Comparison of ENCODE assay signal across 8 mouse cellular contexts in genomic region chr17:47813616-47814015, GRCm38 (mm10). TPM values are rescaled to one million over a fixed set of nuclear protein-coding genes. Genes with fewer than 3 reads are reported as not detected.
A peak's percentile ranks its signal among the peaks of the same experiment; 100 is the strongest.
DNase-seq lines count a peak whose midpoint lies in the region; ATAC-seq lines count a peak whose summit lies in the region.
"Had no signal": no experiment of that assay in that cellular context is flagged by ENCODE, and none has a peak within 500 bp of the region (broad histone marks: within the 10 kb centered on the region; RNA-seq: fewer than 3 reads in every experiment).

No protein-coding gene starts in this region.

- H3K4me3 ChIP-seq in kidney, embryonic 15.5 days (replicated peaks) = no peak overlapping the region
- no peak overlapping the region for H3K4me3 ChIP-seq in heart, embryonic 15.5 days
- no peak overlapping the region for H3K4me3 ChIP-seq in limb, embryonic 13.5 days

- ATAC-seq in kidney, embryonic 15.5 days (replicated peaks; ENCODE audit: low FRiP score) = no peak
- ATAC-seq in heart, embryonic 15.5 days (replicated peaks; ENCODE audit: insufficient number of reproducible peaks, insufficient read depth, low FRiP score, low read depth) = peak; percentile 80
- peak; percentile 37 for ATAC-seq in limb, embryonic 13.5 days (ENCODE audit: low FRiP score, low read depth)

- H3K27me3 ChIP-seq in kidney, embryonic 15.5 days = peaks cover 61% of the 10 kb centered on the region
- no peaks in the 10 kb centered on the region; the same call in 1 of the 2 replicates for H3K27me3 ChIP-seq in heart, embryonic 15.5 days
- H3K27me3 ChIP-seq in limb, embryonic 13.5 days = no peaks in the 10 kb centered on the region

- H3K4me2 ChIP-seq in kidney, embryonic 15.5 days = no peak overlapping the region
- no peak overlapping the region for H3K4me2 ChIP-seq in heart, embryonic 15.5 days
- H3K4me2 ChIP-seq in limb, embryonic 13.5 days (replicated peaks) = 0 out of 2 replicates have a peak overlapping the region, but pooled peaks have one; percentile 2
- H3K4me2 ChIP-seq: midbrain, embryonic 11.5 days had no signal

- no peak for DNase-seq in kidney, adult 18-20 months
- peak; percentile 55 for DNase-seq in thymus, postnatal 0 days (ENCODE audit: low spot score)
- DNase-seq in frontal cortex, postnatal 36 days (ENCODE audit: low spot score in 2 of 2) = no peak
- no peak for DNase-seq in yolk sac, embryonic 10.5 days (ENCODE audit: low spot score)

- H3K4me1 ChIP-seq in kidney, embryonic 15.5 days = peaks cover 56% of the 10 kb centered on the region
- peaks cover 25% of the 10 kb centered on the region for H3K4me1 ChIP-seq in heart, embryonic 15.5 days (replicated peaks)
- peaks cover 49% of the 10 kb centered on the region for H3K4me1 ChIP-seq in limb, embryonic 13.5 days

- 45% methylated on average over 5 of the region's 5 CpGs for WGBS in kidney, embryonic 15.5 days
- WGBS in heart, embryonic 15.5 days = 45% methylated on average over 5 of the region's 5 CpGs
- WGBS in limb, embryonic 13.5 days = 24% methylated on average over 5 of the region's 5 CpGs

- no peak overlapping the region for H3K9ac ChIP-seq in kidney, embryonic 15.5 days
- no peak overlapping the region for H3K9ac ChIP-seq in heart, embryonic 15.5 days
- H3K9ac ChIP-seq in limb, embryonic 13.5 days = no peak overlapping the region

- H3K9me3 ChIP-seq in kidney, embryonic 15.5 days (replicated peaks) = no peaks in the 10 kb centered on the region
- H3K9me3 ChIP-seq in heart, embryonic 15.5 days (replicated peaks) = no peaks in the 10 kb centered on the region
- H3K9me3 ChIP-seq in limb, embryonic 13.5 days = no peaks in the 10 kb centered on the region

- peaks cover 27% of the 10 kb centered on the region for H3K36me3 ChIP-seq in kidney, embryonic 15.5 days
- H3K36me3 ChIP-seq in heart, embryonic 15.5 days = peaks cover 33% of the 10 kb centered on the region
- peaks cover 48% of the 10 kb centered on the region for H3K36me3 ChIP-seq in limb, embryonic 13.5 days

- H3K27ac ChIP-seq in kidney, embryonic 15.5 days = peak overlapping the region; percentile 66
- H3K27ac ChIP-seq in heart, embryonic 15.5 days = peak overlapping the region; percentile 76
- H3K27ac ChIP-seq in limb, embryonic 13.5 days = peak overlapping the region; percentile 75

RNA-seq across cellular contexts. Expression of gene Mdfi, which starts 20.9 kb away (rescaled TPM):
- polyA plus RNA-seq in kidney, embryonic 15.5 days (2015; fragmentation: Nextera tagmentation; extraction: Ambion mirVana) = 7.7 and 12.6 TPM in 2 replicates
- 7.9 and 12.1 TPM in 2 replicates for polyA plus RNA-seq in heart, embryonic 15.5 days (2015; fragmentation: Nextera tagmentation; extraction: Ambion mirVana)
- 30.9 and 33.9 TPM in 2 replicates for polyA plus RNA-seq in limb, embryonic 13.5 days (2015; fragmentation: Nextera tagmentation; extraction: Ambion mirVana)
- polyA plus RNA-seq in thymus, postnatal 0 days (2015; fragmentation: Nextera tagmentation; extraction: Ambion mirVana) = 3.5 and 3.7 TPM in 2 replicates
